Mouse (Mus musculus): Measurements from ENCODE around the gene Plaur. TPM values are rescaled to one million over a fixed set of nuclear protein-coding genes. Genes with fewer than 3 reads are reported as not detected.
"Not testable (repeated sequence)": the region's sequence is repeated elsewhere in the genome, so short reads cannot be mapped to it uniquely, and the experiment has no call there.

Plaur gene
- polyA plus RNA-seq, 1 experiment from 2014 or later = 7.8 TPM

GRCm38 (mm10) chr7:24479685-24480084 is 17.4 kb downstream of the Plaur start:
- Histone ChIP-seq H3K27me3 (replicated peaks; ENCODE audit: control insufficient read depth, insufficient read depth, low read length) (peaks cover 26% of the 10 kb centered on the region), H3K9ac (ENCODE audit: low read depth, low read length) (no peak overlapping the region), H3K4me1 (replicated peaks; ENCODE audit: control insufficient read depth, insufficient read depth, low read length) (no peaks in the 10 kb centered on the region), H3K4me3 (ENCODE audit: low read depth, low read length) (no peak overlapping the region), H3K4me2 (replicated peaks; ENCODE audit: low read depth) (no peak overlapping the region), H3K36me3 (ENCODE audit: control insufficient read depth, insufficient read depth) (no peaks in the 10 kb centered on the region), H3K9me3 (ENCODE audit: control insufficient read depth) (no peaks in the 10 kb centered on the region), H3K27ac (ENCODE audit: low read depth, low read length) (no peak overlapping the region)
- TF ChIP-seq CTCF (IDR thresholded peaks at IDR 0.05; ENCODE audit: low read depth) = no peak
- WGBS = 92% methylated on average over 2 of the region's 2 CpGs
- ATAC-seq = no peak

GRCm38 (mm10) chr7:24480121-24480941 is 18.0 kb downstream of the Plaur start:
- Histone ChIP-seq H3K4me2 (replicated peaks; ENCODE audit: low read depth) (no peak overlapping the region; the same call in 1 of the 2 replicates), H3K9ac (ENCODE audit: low read depth, low read length) (no peak overlapping the region), H3K4me1 (replicated peaks; ENCODE audit: control insufficient read depth, insufficient read depth, low read length) (no peaks in the 10 kb centered on the region), H3K4me3 (ENCODE audit: low read depth, low read length) (no peak overlapping the region; the same call in 1 of the 2 replicates), H3K27ac (ENCODE audit: low read depth, low read length) (no peak overlapping the region), H3K9me3 (ENCODE audit: control insufficient read depth) (no peaks in the 10 kb centered on the region), H3K36me3 (ENCODE audit: control insufficient read depth, insufficient read depth) (no peaks in the 10 kb centered on the region), H3K27me3 (replicated peaks; ENCODE audit: control insufficient read depth, insufficient read depth, low read length) (peaks cover 26% of the 10 kb centered on the region)
- no peak for TF ChIP-seq CTCF (IDR thresholded peaks at IDR 0.05; ENCODE audit: low read depth)
- ATAC-seq = no peak
- WGBS = 56% methylated on average over 18 of the region's 18 CpGs

GRCm38 (mm10) chr7:24480986-24481473 is 18.7 kb downstream of the Plaur start:
- no peak overlapping the region for H3K27ac ChIP-seq (ENCODE audit: low read depth, low read length)
- H3K9me3 ChIP-seq (ENCODE audit: control insufficient read depth) = no peaks in the 10 kb centered on the region
- H3K4me2 ChIP-seq (replicated peaks; ENCODE audit: low read depth) = peak overlapping the region; percentile 98
- peak overlapping the region; percentile 56 for H3K4me3 ChIP-seq (ENCODE audit: low read depth, low read length)
- H3K36me3 ChIP-seq (ENCODE audit: control insufficient read depth, insufficient read depth) = no peaks in the 10 kb centered on the region
- WGBS = 12% methylated on average over 14 of the region's 14 CpGs
- H3K9ac ChIP-seq (ENCODE audit: low read depth, low read length) = no peak overlapping the region
- no peak for ATAC-seq
- H3K27me3 ChIP-seq (replicated peaks; ENCODE audit: control insufficient read depth, insufficient read depth, low read length) = peaks cover 26% of the 10 kb centered on the region
- TF ChIP-seq CTCF (IDR thresholded peaks at IDR 0.05; ENCODE audit: low read depth) = no peak
- H3K4me1 ChIP-seq (replicated peaks; ENCODE audit: control insufficient read depth, insufficient read depth, low read length) = no peaks in the 10 kb centered on the region

GRCm38 (mm10) chr7:24481474-24482207 is 19.4 kb downstream of the Plaur start, which contains the start of gene Cadm4:
TSS of gene Cadm4 (plus strand) at chr7:24482023.
- H3K27ac ChIP-seq (ENCODE audit: low read depth, low read length) = no peak within 1 kb of the TSS
- peak; percentile 88 for ATAC-seq

GRCm38 (mm10) chr7:24482208-24483020 is 20.1 kb downstream of the Plaur start:
- TF ChIP-seq CTCF (IDR thresholded peaks at IDR 0.05; ENCODE audit: low read depth) = no peak
- peak overlapping the region; percentile 98 for H3K4me2 ChIP-seq (replicated peaks; ENCODE audit: low read depth)
- no peaks in the 10 kb centered on the region for H3K4me1 ChIP-seq (replicated peaks; ENCODE audit: control insufficient read depth, insufficient read depth, low read length)
- H3K9ac ChIP-seq (ENCODE audit: low read depth, low read length) = no peak overlapping the region
- H3K27me3 ChIP-seq (replicated peaks; ENCODE audit: control insufficient read depth, insufficient read depth, low read length) = peaks cover 26% of the 10 kb centered on the region
- H3K9me3 ChIP-seq (ENCODE audit: control insufficient read depth) = no peaks in the 10 kb centered on the region
- no peak; the same call in 1 of the 2 replicates for ATAC-seq
- peak overlapping the region; percentile 56 for H3K4me3 ChIP-seq (ENCODE audit: low read depth, low read length)
- H3K27ac ChIP-seq (ENCODE audit: low read depth, low read length) = no peak overlapping the region
- H3K36me3 ChIP-seq (ENCODE audit: control insufficient read depth, insufficient read depth) = no peaks in the 10 kb centered on the region
- 5% methylated on average over 21 of the region's 38 CpGs for WGBS

More at GRCm38 (mm10) chr7:24481474-24482207, 19.4 kb downstream of the Plaur start, which contains the start of gene Cadm4:
- no peak for TF ChIP-seq CTCF (IDR thresholded peaks at IDR 0.05; ENCODE audit: low read depth)
- Histone ChIP-seq H3K4me3 (ENCODE audit: low read depth, low read length) (peak within 1 kb of the TSS; percentile 56), H3K4me2 (replicated peaks; ENCODE audit: low read depth) (peak within 1 kb of the TSS; percentile 98), H3K9ac (ENCODE audit: low read depth, low read length) (peak within 1 kb of the TSS; percentile 22; the same call in 1 of the 2 replicates), H3K36me3 (ENCODE audit: control insufficient read depth, insufficient read depth) (no peaks in the 10 kb centered on the region), H3K9me3 (ENCODE audit: control insufficient read depth) (no peaks in the 10 kb centered on the region), H3K27me3 (replicated peaks; ENCODE audit: control insufficient read depth, insufficient read depth, low read length) (peaks cover 26% of the 10 kb centered on the region), H3K4me1 (replicated peaks; ENCODE audit: control insufficient read depth, insufficient read depth, low read length) (no peaks in the 10 kb centered on the region)
- WGBS = 1% methylated on average over 70 of the region's 83 CpGs

- not testable (repeated sequence) for H3K4me3 ChIP-seq (ENCODE audit: low read depth, low read length); H3K36me3 ChIP-seq (ENCODE audit: control insufficient read depth, insufficient read depth); H3K4me1 ChIP-seq (replicated peaks; ENCODE audit: control insufficient read depth, insufficient read depth, low read length); H3K9ac ChIP-seq (ENCODE audit: low read depth, low read length); H3K4me2 ChIP-seq (replicated peaks; ENCODE audit: low read depth); H3K27ac ChIP-seq (ENCODE audit: low read depth, low read length); ATAC-seq; H3K9me3 ChIP-seq (ENCODE audit: control insufficient read depth)
- 62% methylated on average over 6 of the region's 6 CpGs for WGBS
- H3K27me3 ChIP-seq (replicated peaks; ENCODE audit: control insufficient read depth, insufficient read depth, low read length) = peaks cover 26% of the 10 kb centered on the region
Observed at GRCm38 (mm10) chr7:24483291-24483690, 21.0 kb downstream of the Plaur start.

Data from intestine, postnatal 0 days (tissue).